Mouse (Mus musculus): ENCODE measurements around the gene Kat6b. TPM values are rescaled to one million over a fixed set of nuclear protein-coding genes. Genes with fewer than 3 reads are reported as not detected.

Gene Kat6b
- polyA plus RNA-seq, 1 experiment from 2014 or later = 21.4 TPM

DNA sequence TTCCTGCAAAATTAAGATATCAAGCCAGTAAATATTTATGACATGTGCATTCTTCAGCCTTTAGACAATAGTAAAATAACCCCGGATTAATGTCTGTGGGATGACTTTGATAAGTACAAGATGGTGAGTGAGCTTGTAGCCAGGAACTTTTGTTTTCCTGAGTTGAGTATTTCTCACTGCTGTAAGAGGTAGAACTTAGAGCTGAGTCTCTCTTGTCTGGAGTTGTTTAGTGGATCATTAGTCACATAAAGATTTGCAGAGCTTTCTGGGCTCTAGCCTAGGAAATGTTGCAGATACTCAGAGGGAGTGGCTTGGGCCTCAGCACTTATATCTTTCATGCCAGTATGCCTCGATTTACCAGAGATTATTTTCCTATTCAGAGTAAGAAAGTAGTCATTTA lies 106.7 kb downstream of the Kat6b start:
- no peak for DNase-seq (ENCODE audit: low read depth, low spot score)
- no peak for TF ChIP-seq CTCF (IDR thresholded peaks at IDR 0.05)
- in situ Hi-C loops (cut with MboI; ENCODE audit: low pct_unique_long_range_greater_than_20kb) = loop anchor here (5.0 kb wide), 1 partner anchor 81 kb away; no protein-coding TSS in a partner anchor
- ChIA-PET CTCF (interaction anchor here (1.4 to 2.5 kb wide), 2 partner anchors 12 to 31 kb away, joined by 3 to 9 read pairs; no protein-coding TSS in a partner anchor), POLR2A (interaction anchor here (0.8 kb wide), 1 partner anchor 88 kb away, joined by 3 read pairs; no protein-coding TSS in a partner anchor)
- no peak for ATAC-seq
- H3K27me3 ChIP-seq = no peaks in the 10 kb centered on the region

DNA sequence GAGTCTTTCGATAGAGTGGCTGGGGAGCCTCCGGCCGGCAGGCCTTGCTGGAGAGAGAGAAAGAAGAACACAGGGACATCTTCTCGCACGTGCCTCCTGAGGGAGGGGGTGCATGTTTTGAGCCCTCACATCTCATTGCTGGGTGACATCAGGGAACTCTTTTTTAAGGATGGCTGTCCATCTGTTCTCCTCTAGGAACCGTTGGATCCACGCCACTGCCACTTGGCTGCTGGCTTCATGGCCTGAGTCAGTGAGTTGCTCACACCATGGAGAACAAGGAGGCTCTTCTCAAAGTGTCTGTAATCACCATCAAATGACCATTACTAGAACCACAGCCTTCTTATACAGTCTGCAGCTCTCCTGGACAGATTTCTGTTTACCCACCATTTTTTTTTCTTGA lies 108.4 kb downstream of the Kat6b start:
- POLR2A ChIA-PET = no interaction called here
- TF ChIP-seq CTCF (IDR thresholded peaks at IDR 0.05) = no peak
- no peaks in the 10 kb centered on the region for H3K27me3 ChIP-seq
- no peak for ATAC-seq
- CTCF ChIA-PET = interaction anchor here (1.4 kb wide), 1 partner anchor 12 kb away, joined by 4 read pairs; no protein-coding TSS in a partner anchor
- DNase-seq (ENCODE audit: low read depth, low spot score) = no peak
- in situ Hi-C loops (cut with MboI; ENCODE audit: low pct_unique_long_range_greater_than_20kb) = loop anchor here (5.0 kb wide), 2 partner anchors 42 to 82 kb away; no protein-coding TSS in a partner anchor

DNA sequence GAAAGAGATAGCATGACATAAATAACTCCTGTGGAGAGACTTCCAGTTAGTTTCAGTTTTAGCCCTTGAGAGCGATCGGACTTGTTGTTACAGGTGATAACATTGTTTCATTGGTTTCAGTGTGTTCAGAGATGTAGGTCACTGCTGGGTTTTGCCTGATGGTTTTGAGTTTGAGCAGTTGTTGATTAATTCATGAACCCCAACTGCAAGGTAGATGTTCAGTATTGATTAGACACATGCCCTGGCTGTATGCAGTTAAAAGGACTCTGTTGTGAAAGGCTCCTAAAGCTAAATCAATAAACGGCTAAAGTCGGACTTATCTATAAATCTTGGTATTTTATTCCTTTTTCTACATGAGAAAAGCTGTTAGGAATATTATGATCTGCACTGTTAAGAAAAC lies 109.0 kb downstream of the Kat6b start:
- DNase-seq (ENCODE audit: low read depth, low spot score) = no peak
- ChIA-PET CTCF (interaction anchor here (0.7 to 1.4 kb wide), 3 partner anchors 12 to 39 kb away, joined by 3 to 4 read pairs (median 3); no protein-coding TSS in a partner anchor), POLR2A (no interaction called here)
- no peaks in the 10 kb centered on the region for H3K27me3 ChIP-seq
- no peak for TF ChIP-seq CTCF (IDR thresholded peaks at IDR 0.05)
- in situ Hi-C loops (cut with MboI; ENCODE audit: low pct_unique_long_range_greater_than_20kb) = loop anchor here (5.0 kb wide), 1 partner anchor 43 kb away; no protein-coding TSS in a partner anchor
- no peak for ATAC-seq

DNA sequence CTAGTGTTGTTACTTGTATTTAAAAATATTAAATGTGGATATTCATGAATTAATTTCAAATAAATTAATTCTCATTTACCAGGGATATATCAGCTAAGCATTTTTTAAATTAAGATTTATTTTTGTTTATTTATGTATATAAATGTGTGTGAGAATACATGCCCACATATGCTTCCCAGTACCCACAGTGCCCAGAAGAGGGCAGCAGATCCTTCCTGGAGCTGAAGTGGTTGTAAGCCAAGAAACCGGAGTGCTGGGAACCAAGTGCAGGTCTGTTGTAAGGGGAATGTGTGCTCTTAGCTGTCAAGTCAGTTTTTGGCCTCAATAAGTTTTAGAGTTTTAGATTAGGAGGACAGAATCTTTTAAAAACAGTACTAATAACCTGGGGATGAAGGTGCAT lies 110.9 kb downstream of the Kat6b start:
- no peak for ATAC-seq
- no peak for DNase-seq (ENCODE audit: low read depth, low spot score)
- in situ Hi-C loops (cut with MboI; ENCODE audit: low pct_unique_long_range_greater_than_20kb) = loop anchor here (5.0 kb wide), 1 partner anchor 45 kb away; no protein-coding TSS in a partner anchor
- H3K27me3 ChIP-seq = no peaks in the 10 kb centered on the region
- POLR2A ChIA-PET = interaction anchor here (0.6 kb wide), 2 partner anchors 71 to 653 kb away, joined by 3 to 4 read pairs; no protein-coding TSS in a partner anchor
- CTCF ChIA-PET = interaction anchor here (0.7 to 1.7 kb wide), 4 partner anchors 8 to 22 kb away, joined by 3 to 8 read pairs (median 4); no protein-coding TSS in a partner anchor
- peak; percentile 66 for TF ChIP-seq CTCF (IDR thresholded peaks at IDR 0.05)

DNA sequence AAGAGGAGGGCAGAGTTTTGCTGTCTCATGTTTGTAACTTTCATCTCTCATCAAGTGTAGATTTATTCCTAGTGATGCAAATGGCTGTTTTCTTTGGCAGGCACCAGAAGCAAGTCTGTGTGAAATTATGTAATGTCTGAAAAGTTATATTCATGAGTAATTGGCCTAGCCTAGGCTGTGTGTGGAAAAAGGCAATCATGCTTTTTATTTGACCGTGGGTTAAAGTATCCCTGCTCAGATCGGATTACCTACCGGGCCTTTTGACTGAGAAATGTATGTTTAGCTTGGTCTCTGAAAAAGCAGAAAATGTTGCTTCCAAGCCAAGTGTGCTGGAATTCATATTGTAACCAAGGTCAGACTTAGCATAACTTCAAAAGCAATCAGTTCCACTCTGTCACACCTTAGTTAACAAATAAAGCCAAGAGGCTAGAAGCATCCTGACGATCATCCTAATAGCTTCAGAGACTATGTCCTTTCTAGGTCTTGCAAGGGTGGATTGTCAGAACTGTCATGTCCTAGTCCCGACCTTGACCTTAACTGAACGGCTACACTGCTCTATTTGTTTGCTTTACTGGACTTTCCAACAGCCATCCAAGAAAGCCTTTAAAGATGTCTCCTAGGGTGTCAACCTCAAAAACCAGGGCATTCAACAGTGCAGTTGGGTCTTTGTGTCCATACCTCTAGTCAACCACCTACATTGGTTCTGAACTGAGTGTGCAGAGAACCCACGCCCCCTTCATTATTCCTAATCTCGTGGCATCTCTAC lies 111.9 kb downstream of the Kat6b start:
- POLR2A ChIA-PET = no interaction called here
- no peaks in the 10 kb centered on the region for H3K27me3 ChIP-seq
- CTCF ChIA-PET = interaction anchor here (0.7 to 1.7 kb wide), 5 partner anchors 9 to 21 kb away, joined by 3 to 8 read pairs (median 4); no protein-coding TSS in a partner anchor
- no peak for TF ChIP-seq CTCF (IDR thresholded peaks at IDR 0.05)
- in situ Hi-C loops (cut with MboI; ENCODE audit: low pct_unique_long_range_greater_than_20kb) = loop anchor here (5.0 kb wide), 1 partner anchor 46 kb away; no protein-coding TSS in a partner anchor
- ATAC-seq (peak; percentile 85), DNase-seq (ENCODE audit: low read depth, low spot score) (peak; percentile 94)

DNA sequence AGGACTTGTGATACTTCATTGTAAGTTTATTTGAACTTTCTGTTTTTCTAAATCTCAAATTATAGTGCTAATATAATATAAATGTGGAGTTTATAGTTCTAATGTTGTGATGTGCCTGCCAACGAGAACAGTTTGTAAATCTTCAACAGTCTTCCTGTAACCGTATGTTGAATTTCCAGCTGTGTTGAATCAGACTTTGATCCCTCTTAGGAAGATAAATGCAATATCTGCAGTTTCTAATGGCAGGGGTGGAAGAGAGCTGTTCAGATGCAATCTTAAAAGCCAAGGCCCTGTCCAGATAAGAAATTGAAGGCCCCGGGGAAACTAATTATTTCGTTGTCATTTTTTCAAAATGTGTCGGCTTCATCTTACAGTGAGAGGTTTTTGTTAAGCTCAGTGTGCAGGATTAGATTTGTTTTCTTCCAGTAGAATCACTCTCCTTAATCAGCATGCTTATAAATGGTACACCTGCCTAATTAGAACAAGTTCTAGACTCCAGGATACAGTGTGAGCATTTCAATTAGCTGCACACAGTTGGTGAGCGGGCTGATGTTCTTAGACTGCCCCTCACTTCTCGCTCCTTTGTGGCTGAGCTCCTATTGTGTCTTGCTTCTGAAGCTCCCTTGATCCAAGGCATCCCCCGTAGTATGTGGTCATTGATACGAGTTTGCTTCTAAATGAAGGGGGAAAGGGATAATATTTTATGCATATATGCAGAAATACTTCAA lies 118.4 kb downstream of the Kat6b start:
- ATAC-seq = no peak
- in situ Hi-C loops (cut with MboI; ENCODE audit: low pct_unique_long_range_greater_than_20kb) = no loop called here
- TF ChIP-seq CTCF (IDR thresholded peaks at IDR 0.05) = no peak
- ChIA-PET CTCF (interaction anchor here (1.0 to 2.8 kb wide), 6 partner anchors 10 to 61 kb away, joined by 3 to 14 read pairs (median 6); no protein-coding TSS in a partner anchor), POLR2A (no interaction called here)
- no peaks in the 10 kb centered on the region for H3K27me3 ChIP-seq
- no peak for DNase-seq (ENCODE audit: low read depth, low spot score)

DNA sequence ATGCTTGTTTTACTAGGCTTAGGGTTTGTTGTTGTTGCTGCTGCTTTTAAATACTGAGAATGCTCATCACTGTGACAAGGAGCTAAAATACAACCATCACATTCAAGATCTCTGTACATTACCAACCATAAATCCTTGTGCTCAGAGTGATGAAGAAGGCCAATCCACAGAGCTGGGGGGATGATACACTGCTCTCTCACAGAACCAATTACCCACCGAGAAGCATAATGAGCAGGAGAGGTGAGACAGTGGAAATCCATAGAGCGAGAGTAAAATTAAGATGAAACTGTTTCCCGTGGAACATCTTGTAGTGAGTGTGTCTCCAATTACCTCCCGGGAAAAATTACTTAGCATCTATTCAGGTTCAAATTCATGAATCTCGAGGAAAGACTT lies 118.9 kb downstream of the Kat6b start:
- POLR2A ChIA-PET = no interaction called here
- ATAC-seq (no peak), DNase-seq (ENCODE audit: low read depth, low spot score) (no peak)
- H3K27me3 ChIP-seq = no peaks in the 10 kb centered on the region
- in situ Hi-C loops (cut with MboI; ENCODE audit: low pct_unique_long_range_greater_than_20kb) = no loop called here
- CTCF ChIA-PET = interaction anchor here (1.0 to 2.8 kb wide), 6 partner anchors 10 to 60 kb away, joined by 3 to 14 read pairs (median 6); no protein-coding TSS in a partner anchor
- TF ChIP-seq CTCF (IDR thresholded peaks at IDR 0.05) = no peak

DNA sequence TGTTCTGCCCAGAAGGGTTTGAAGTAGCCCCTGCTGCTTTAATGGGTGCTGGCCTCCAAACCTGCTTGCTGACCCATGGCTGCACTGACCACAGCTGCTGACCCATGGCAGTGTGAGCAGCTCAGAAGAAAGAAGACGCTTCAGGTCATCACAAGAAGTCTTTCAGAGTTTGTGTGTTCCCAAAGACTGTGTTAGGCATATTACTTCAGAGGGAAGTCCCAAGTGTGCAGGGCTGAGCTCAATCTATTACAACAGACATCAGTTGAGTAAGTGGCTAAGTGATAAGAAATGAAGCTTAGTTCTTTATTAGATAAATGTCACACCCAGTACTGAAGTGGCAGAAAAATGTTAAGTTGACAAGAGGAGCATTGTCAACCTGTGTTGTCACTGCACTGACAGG lies 119.4 kb downstream of the Kat6b start:
- no peak for TF ChIP-seq CTCF (IDR thresholded peaks at IDR 0.05)
- POLR2A ChIA-PET = no interaction called here
- ATAC-seq (no peak), DNase-seq (ENCODE audit: low read depth, low spot score) (no peak)
- H3K27me3 ChIP-seq = no peaks in the 10 kb centered on the region
- CTCF ChIA-PET = interaction anchor here (1.0 to 2.8 kb wide), 5 partner anchors 9 to 60 kb away, joined by 3 to 14 read pairs (median 9); no protein-coding TSS in a partner anchor
- in situ Hi-C loops (cut with MboI; ENCODE audit: low pct_unique_long_range_greater_than_20kb) = no loop called here

DNA sequence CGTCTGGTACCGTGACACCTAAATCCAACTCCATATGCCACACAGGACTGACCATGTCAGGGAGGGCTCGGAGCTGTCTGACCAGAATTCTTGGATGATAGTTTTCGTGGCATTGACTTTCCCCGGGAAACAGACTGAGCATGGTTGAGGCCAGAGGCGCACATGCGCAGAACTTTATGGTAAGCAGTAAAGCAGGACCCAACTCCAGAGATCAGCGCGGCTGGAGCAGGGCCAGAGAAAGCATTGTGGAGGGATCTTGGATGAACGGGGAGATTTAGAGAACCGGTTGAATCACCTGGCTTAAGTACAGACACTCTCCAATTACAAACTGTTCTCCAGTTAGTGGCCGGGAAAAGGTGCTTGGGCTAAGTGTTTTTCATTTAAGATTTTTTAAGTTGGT lies 120.9 kb downstream of the Kat6b start:
- no peaks in the 10 kb centered on the region for H3K27me3 ChIP-seq
- in situ Hi-C loops (cut with MboI; ENCODE audit: low pct_unique_long_range_greater_than_20kb) = no loop called here
- ChIA-PET POLR2A (no interaction called here), CTCF (interaction anchor here (1.0 to 1.6 kb wide), 4 partner anchors 8 to 18 kb away, joined by 3 to 5 read pairs (median 4); no protein-coding TSS in a partner anchor)
- no peak for TF ChIP-seq CTCF (IDR thresholded peaks at IDR 0.05)
- no peak for ATAC-seq
- DNase-seq (ENCODE audit: low read depth, low spot score) = no peak

DNA sequence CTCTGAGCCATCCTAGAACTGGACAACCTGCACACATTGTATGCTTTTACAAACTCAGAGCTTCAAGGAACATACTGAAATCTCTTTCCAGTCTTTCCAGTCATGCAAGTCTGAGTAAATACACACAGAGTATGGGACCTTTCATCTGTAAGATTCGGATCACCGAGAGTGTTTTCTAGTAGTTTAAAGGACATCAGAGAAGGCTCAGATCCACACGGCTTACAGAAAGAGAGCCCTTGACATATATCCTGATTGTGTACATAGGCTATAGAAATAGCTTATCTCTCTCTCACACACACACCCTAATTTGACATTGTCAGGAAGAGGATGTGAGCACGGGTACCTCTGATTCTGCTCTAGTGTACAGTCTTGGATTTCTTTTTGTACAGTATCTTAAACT lies 121.7 kb downstream of the Kat6b start:
- ATAC-seq = no peak
- CTCF ChIA-PET = interaction anchor here (1.4 to 1.6 kb wide), 4 partner anchors 8 to 79 kb away, joined by 3 to 5 read pairs (median 4); no protein-coding TSS in a partner anchor
- H3K27me3 ChIP-seq = no peaks in the 10 kb centered on the region
- no peak for DNase-seq (ENCODE audit: low read depth, low spot score)
- in situ Hi-C loops (cut with MboI; ENCODE audit: low pct_unique_long_range_greater_than_20kb) = no loop called here
- POLR2A ChIA-PET = interaction anchor here (0.6 kb wide), 2 partner anchors 113 to 132 kb away, joined by 3 read pairs; no protein-coding TSS in a partner anchor
- TF ChIP-seq CTCF (IDR thresholded peaks at IDR 0.05) = no peak

Data from Patski (cell line).